Mouse (Mus musculus) neural tube, embryonic 13.5 days (tissue): Measurements from ENCODE around the gene Zfp811. TPM values are rescaled to one million over a fixed set of nuclear protein-coding genes. Genes with fewer than 3 reads are reported as not detected.
A peak's percentile ranks its signal among the peaks of the same experiment; 100 is the strongest.

Experiments
- ATAC-seq: fragments of 200-750 bp; cut with Nextera tagmentation; 2 replicates; pipeline ENCODE4 v1.8.0; 2017; ENCODE audit warnings: low read depth, mild to moderate bottlenecking, moderate TSS enrichment, moderate library complexity
- H3K27ac ChIP-seq: fragments of 300-500 bp; sonication (generic); replicated peaks from 2 replicates; pipeline ENCODE4 v1.5.1; 2015; ENCODE audit warnings: moderate library complexity, mild to moderate bottlenecking, inconsistent platforms
- H3K27me3 ChIP-seq: fragments of 300-500 bp; sonication (generic); 2 replicates; pipeline ENCODE4 v1.6.1; 2015; ENCODE audit warnings: mild to moderate bottlenecking, inconsistent platforms
- H3K36me3 ChIP-seq: fragments of 300-500 bp; sonication (generic); 2 replicates; pipeline ENCODE4 v1.6.1; 2015; ENCODE audit warnings: mild to moderate bottlenecking, inconsistent platforms
- H3K4me1 ChIP-seq: fragments of 300-500 bp; sonication (generic); replicated peaks from 2 replicates; pipeline ENCODE4 v1.6.1; 2015; ENCODE audit warnings: inconsistent platforms
- H3K4me2 ChIP-seq: fragments of 300-500 bp; sonication (generic); 2 replicates; pipeline ENCODE4 v1.6.1; 2015; ENCODE audit warnings: inconsistent platforms, mild to moderate bottlenecking, moderate library complexity
- H3K4me3 ChIP-seq: fragments of 300-500 bp; sonication (generic); 2 replicates; pipeline ENCODE4 v1.5.1; 2015; ENCODE audit warnings: mild to moderate bottlenecking, inconsistent platforms
- H3K9ac ChIP-seq: fragments of 300-500 bp; sonication (generic); 2 replicates; pipeline ENCODE4 v1.6.1; 2015; ENCODE audit warnings: moderate library complexity, mild to moderate bottlenecking, inconsistent platforms
- H3K9me3 ChIP-seq: fragments of 300-500 bp; sonication (generic); 2 replicates; pipeline ENCODE4 v1.6.1; 2016; ENCODE audit warnings: inconsistent platforms
- WGBS: fragments of 180-500 bp; shearing (Covaris S2); methylation state at CpG from one replicate; pipeline ENCODE4 v1.1.7; 2015; 5-methylcytosine and 5-hydroxymethylcytosine counted together
- polyA plus RNA-seq: library from polyadenylated mRNA; unstranded; fragments of >200 nt; fragmentation: Nextera tagmentation; extraction: Ambion mirVana; gene quantifications from 2 replicates; pipeline ENCODE4 v1.2.1, GENCODE M21; 2015

Zfp811 gene
- polyA plus RNA-seq, 1 experiment from 2014 or later, result 55.0 TPM

DNA sequence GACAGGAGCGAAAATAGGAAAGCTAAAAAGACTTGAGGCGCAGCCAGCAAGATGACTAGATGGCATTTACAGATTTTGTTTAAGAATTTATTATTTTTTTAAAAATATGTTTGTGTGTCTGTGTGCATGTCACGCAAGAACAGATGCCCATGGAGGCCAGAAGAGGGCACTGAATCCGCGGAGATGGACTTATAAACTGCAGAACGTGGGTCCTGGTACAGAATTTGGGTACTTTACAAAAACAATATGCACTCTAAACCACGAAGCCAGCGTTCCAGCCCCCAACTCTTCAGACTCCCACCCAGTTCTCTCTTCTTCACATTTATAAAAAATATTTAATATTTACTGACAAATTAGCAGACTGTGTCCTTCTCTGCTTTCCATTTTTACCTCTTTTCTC, 20.5 kb downstream of the Zfp811 start:
- Histone ChIP-seq H3K4me2 (peak overlapping the region; percentile 75), H3K9me3 (no peaks in the 10 kb centered on the region), H3K27ac (no peak overlapping the region), H3K27me3 (no peaks in the 10 kb centered on the region), H3K36me3 (peaks cover 13% of the 10 kb centered on the region), H3K4me1 (peaks cover 29% of the 10 kb centered on the region), H3K9ac (no peak overlapping the region), H3K4me3 (no peak overlapping the region)
- no peak for ATAC-seq
- 81% methylated on average over 8 of the region's 8 CpGs for WGBS

- H3K9me3 ChIP-seq, result 0 out of 2 replicates have a peak, but pooled peaks cover under 1% of the 10 kb centered on the region
- peak overlapping the region; percentile 56 for H3K9ac ChIP-seq
- WGBS, result 12% methylated on average over 9 of the region's 9 CpGs
- no peaks in the 10 kb centered on the region for H3K27me3 ChIP-seq
- peak overlapping the region; percentile 90 for H3K4me3 ChIP-seq
- H3K4me2 ChIP-seq, result peak overlapping the region; percentile 75
- no peak overlapping the region for H3K27ac ChIP-seq
- peaks cover 18% of the 10 kb centered on the region for H3K36me3 ChIP-seq
- no peak for ATAC-seq
- H3K4me1 ChIP-seq, result peaks cover 29% of the 10 kb centered on the region
These were observed 21.2 kb downstream of the Zfp811 start for GRCm38 (mm10) chr17:32788576-32788975.

DNA sequence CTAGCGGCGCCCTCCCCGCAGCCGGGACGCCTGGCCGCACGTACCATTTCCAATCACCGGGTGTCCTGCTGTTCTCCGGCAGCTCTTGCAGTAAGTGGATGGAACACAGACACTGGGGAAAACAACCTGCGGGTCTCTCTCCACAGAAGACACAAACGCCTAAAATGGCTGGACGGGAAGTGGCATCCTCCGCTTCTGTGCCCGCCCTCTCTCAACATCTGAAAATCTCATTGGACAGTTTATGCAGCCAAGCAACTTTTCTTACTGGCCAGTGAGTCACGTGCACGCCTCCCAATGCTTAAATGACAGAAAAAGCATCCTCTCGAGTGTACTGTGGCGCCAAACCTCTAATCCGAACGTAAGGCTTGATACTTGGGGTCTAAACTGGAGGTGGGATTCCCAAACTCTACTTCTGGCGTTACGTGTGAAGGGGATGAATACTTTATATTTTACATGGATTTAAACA, 21.6 kb downstream of the Zfp811 start, which contains the start of gene Zfp871:
Zfp871 (minus strand) TSS at position 194 of the 466 bp plus-strand sequence.
- H3K4me3 ChIP-seq, result peak within 1 kb of the TSS; percentile 90
- no peaks in the 10 kb centered on the region for H3K27me3 ChIP-seq
- H3K4me2 ChIP-seq, result peak within 1 kb of the TSS; percentile 75
- WGBS, result 0% methylated on average over 22 of the region's 22 CpGs
- H3K9me3 ChIP-seq, result 0 out of 2 replicates have a peak, but pooled peaks cover 5% of the 10 kb centered on the region
- ATAC-seq, result peak; percentile 97
- peaks cover 29% of the 10 kb centered on the region for H3K4me1 ChIP-seq
- H3K9ac ChIP-seq, result peak within 1 kb of the TSS; percentile 97
- peak within 1 kb of the TSS; percentile 95 for H3K27ac ChIP-seq
- H3K36me3 ChIP-seq, result peaks cover 18% of the 10 kb centered on the region

GRCm38 (mm10) chr17:32787436-32788093, 22.2 kb downstream of the Zfp811 start:
- H3K4me1 ChIP-seq, result peaks cover 29% of the 10 kb centered on the region
- peak overlapping the region; percentile 97 for H3K9ac ChIP-seq
- H3K36me3 ChIP-seq, result peaks cover 23% of the 10 kb centered on the region
- under 1% methylated on average over 31 of the region's 31 CpGs for WGBS
- peak overlapping the region; percentile 95 for H3K27ac ChIP-seq
- peak; percentile 89 for ATAC-seq
- peak overlapping the region; percentile 75 for H3K4me2 ChIP-seq
- H3K4me3 ChIP-seq, result peak overlapping the region; percentile 90
- H3K27me3 ChIP-seq, result no peaks in the 10 kb centered on the region
- H3K9me3 ChIP-seq, result 0 out of 2 replicates have a peak, but pooled peaks cover 5% of the 10 kb centered on the region

DNA sequence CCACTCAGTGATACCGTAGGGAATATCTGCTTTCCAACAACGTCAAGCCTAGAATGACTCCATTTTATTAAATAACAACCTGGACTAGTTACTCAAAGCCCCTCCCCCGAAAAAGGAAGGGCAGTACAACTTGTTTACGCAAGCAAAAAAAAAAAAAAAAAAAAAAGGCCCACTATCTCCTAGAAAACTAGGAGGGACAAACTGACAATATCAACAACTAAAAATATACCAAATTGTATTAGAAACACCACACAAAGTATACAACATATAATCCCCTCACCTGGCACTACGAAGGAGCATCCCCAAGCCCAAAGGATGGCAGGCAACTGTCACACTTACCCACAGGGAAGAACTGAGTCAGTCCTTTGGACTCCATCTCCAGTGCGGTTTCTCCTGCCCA, 22.8 kb downstream of the Zfp811 start:
- H3K27me3 ChIP-seq, result no peaks in the 10 kb centered on the region
- peak overlapping the region; percentile 90 for H3K4me3 ChIP-seq
- H3K27ac ChIP-seq, result no peak overlapping the region
- H3K4me1 ChIP-seq, result peaks cover 29% of the 10 kb centered on the region
- WGBS, result 76% methylated on average over 6 of the region's 6 CpGs
- H3K9ac ChIP-seq, result peak overlapping the region; percentile 97
- peaks cover 24% of the 10 kb centered on the region for H3K36me3 ChIP-seq
- H3K9me3 ChIP-seq, result 0 out of 2 replicates have a peak, but pooled peaks cover 5% of the 10 kb centered on the region
- H3K4me2 ChIP-seq, result peak overlapping the region; percentile 75
- ATAC-seq, result no peak

- H3K9ac ChIP-seq, result no peak overlapping the region
- peaks cover 29% of the 10 kb centered on the region for H3K4me1 ChIP-seq
- no peak for ATAC-seq
- no peak overlapping the region for H3K27ac ChIP-seq
- no peaks in the 10 kb centered on the region for H3K27me3 ChIP-seq
- WGBS, result 95% methylated on average over 3 of the region's 3 CpGs
- H3K9me3 ChIP-seq, result 0 out of 2 replicates have a peak, but pooled peaks cover 5% of the 10 kb centered on the region
- peaks cover 24% of the 10 kb centered on the region for H3K36me3 ChIP-seq
- 0 out of 2 replicates have a peak overlapping the region, but pooled peaks have one; percentile 9 for H3K4me2 ChIP-seq
- no peak overlapping the region for H3K4me3 ChIP-seq
These were observed 24.1 kb downstream of the Zfp811 start for GRCm38 (mm10) chr17:32785656-32786055.

DNA sequence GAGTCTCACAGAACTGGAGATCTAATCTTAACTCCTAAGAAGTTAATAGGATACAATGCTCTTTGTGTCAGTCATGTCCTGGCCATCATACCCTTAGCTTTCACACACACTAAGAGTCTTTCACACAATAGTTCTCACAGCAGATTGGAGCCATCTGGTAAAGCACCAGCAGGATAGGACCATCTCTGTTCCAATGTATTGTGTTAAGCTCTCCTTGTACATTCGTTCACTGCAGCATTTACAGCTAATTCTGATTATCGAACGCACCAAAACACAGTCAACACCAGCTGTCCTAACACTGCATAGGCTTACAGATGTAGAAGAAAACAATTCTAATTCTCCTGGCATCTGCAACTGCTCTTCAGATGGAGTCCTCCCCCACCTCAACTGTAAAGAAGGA, 32.2 kb downstream of the Zfp811 start:
- Histone ChIP-seq H3K27me3 (no peaks in the 10 kb centered on the region), H3K4me1 (no peaks in the 10 kb centered on the region), H3K9ac (no peak overlapping the region), H3K27ac (no peak overlapping the region), H3K4me2 (no peak overlapping the region), H3K36me3 (peaks cover 61% of the 10 kb centered on the region), H3K9me3 (no peaks in the 10 kb centered on the region), H3K4me3 (no peak overlapping the region)
- ATAC-seq, result no peak
- WGBS, result 97% methylated on average over 3 of the region's 3 CpGs

GRCm38 (mm10) chr17:32771213-32771612, 38.5 kb downstream of the Zfp811 start:
- Histone ChIP-seq H3K4me2 (no peak overlapping the region), H3K27ac (no peak overlapping the region), H3K27me3 (no peaks in the 10 kb centered on the region), H3K36me3 (peaks cover 93% of the 10 kb centered on the region), H3K9ac (no peak overlapping the region), H3K4me1 (no peaks in the 10 kb centered on the region), H3K9me3 (peaks cover 8% of the 10 kb centered on the region; the same call in 1 of the 2 replicates), H3K4me3 (no peak overlapping the region)
- WGBS, result 97% methylated on average over 1 of the region's 1 CpGs
- ATAC-seq, result no peak

GRCm38 (mm10) chr17:32766422-32766821, 43.3 kb downstream of the Zfp811 start:
- no peaks in the 10 kb centered on the region for H3K4me1 ChIP-seq
- H3K9ac ChIP-seq, result no peak overlapping the region
- peaks cover 73% of the 10 kb centered on the region for H3K36me3 ChIP-seq
- H3K9me3 ChIP-seq, result peaks cover 16% of the 10 kb centered on the region; the same call in 1 of the 2 replicates
- H3K27me3 ChIP-seq, result no peaks in the 10 kb centered on the region
- no peak overlapping the region for H3K4me3 ChIP-seq
- no peak for ATAC-seq
- 99% methylated on average over 2 of the region's 2 CpGs for WGBS
- H3K4me2 ChIP-seq, result no peak overlapping the region
- H3K27ac ChIP-seq, result no peak overlapping the region

GRCm38 (mm10) chr17:32757331-32757730, 52.4 kb downstream of the Zfp811 start:
- Histone ChIP-seq H3K36me3 (no peaks in the 10 kb centered on the region), H3K27me3 (no peaks in the 10 kb centered on the region), H3K9me3 (no peaks in the 10 kb centered on the region), H3K9ac (no peak overlapping the region), H3K4me2 (no peak overlapping the region), H3K4me1 (no peaks in the 10 kb centered on the region), H3K27ac (no peak overlapping the region), H3K4me3 (no peak overlapping the region)
- 76% methylated on average over 5 of the region's 5 CpGs for WGBS
- ATAC-seq, result no peak

DNA sequence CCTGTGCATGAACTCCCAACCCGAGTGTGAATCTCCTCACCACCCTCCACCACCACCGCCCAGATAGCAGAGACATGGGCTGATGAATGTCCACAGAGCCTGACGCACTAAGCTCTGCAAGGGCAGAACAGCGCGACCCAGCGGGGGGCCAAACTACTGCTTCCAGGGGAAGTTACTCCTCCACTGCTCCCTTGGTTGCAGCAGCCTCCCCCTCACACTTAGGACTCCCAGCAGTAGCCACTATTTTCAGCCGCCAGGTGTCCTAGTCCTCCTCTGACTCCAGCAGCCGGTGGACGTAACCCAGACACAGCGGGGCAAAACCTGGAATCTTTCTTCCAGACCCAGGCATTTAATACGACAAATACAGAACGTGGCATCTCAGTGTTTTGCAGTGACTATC, 56.1 kb downstream of the Zfp811 start:
- Histone ChIP-seq H3K36me3 (no peaks in the 10 kb centered on the region), H3K9ac (no peak overlapping the region), H3K4me3 (no peak overlapping the region), H3K9me3 (no peaks in the 10 kb centered on the region), H3K4me1 (no peaks in the 10 kb centered on the region), H3K27me3 (no peaks in the 10 kb centered on the region), H3K27ac (no peak overlapping the region), H3K4me2 (no peak overlapping the region)
- no peak for ATAC-seq
- 18% methylated on average over 12 of the region's 12 CpGs for WGBS

DNA sequence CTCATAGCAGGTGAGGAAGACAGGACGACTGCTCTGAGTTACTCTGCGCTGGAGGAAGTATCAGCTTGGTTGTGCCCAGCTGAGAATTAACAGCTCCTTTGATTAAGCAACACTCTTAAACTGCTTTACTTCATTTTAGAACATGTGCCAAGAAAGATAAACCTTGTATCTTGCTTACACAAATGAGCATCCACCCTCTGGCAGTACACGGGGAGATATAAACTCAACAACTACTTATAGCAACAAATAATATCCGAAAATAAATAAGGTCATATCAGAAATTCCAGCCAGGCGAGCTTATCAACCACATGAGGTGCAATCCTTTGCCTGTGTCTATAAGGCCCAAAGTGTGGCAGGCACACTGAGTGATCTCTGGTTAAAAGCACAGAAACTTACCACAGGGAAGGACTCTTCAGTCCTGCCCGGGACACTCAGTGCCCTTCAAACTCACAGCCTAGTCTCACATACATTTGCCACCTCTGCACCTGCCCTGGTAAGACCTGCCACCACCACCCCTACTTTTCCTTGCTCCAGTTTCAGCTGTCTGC, 56.8 kb downstream of the Zfp811 start:
- Histone ChIP-seq H3K27me3 (no peaks in the 10 kb centered on the region), H3K4me3 (no peak overlapping the region), H3K4me2 (no peak overlapping the region), H3K9ac (no peak overlapping the region), H3K9me3 (no peaks in the 10 kb centered on the region), H3K36me3 (no peaks in the 10 kb centered on the region), H3K27ac (no peak overlapping the region), H3K4me1 (no peaks in the 10 kb centered on the region)
- 86% methylated on average over 6 of the region's 6 CpGs for WGBS
- ATAC-seq, result no peak
